7 mouse cellular contexts compared by ENCODE assay signal in genomic region chr11:78094137-78094503, GRCm38 (mm10). TPM values are rescaled to one million over a fixed set of nuclear protein-coding genes. Genes with fewer than 3 reads are reported as not detected.
DNase-seq lines count a peak whose midpoint lies in the region; ATAC-seq and TF ChIP-seq lines count a peak whose summit lies in the region.

No protein-coding gene starts in this region.

- H3K27me3 ChIP-seq in lung, embryonic 15.5 days: no peaks in the 10 kb centered on the region
- no peaks in the 10 kb centered on the region for H3K27me3 ChIP-seq in limb, embryonic 11.5 days (ENCODE audit: control insufficient read depth, insufficient read depth, low read length)
- no peaks in the 10 kb centered on the region for H3K27me3 ChIP-seq in small intestine, adult 2 months (ENCODE audit: control insufficient read depth, insufficient read depth, low read length)

- TF ChIP-seq POLR2A in small intestine, adult 2 months (IDR thresholded peaks at IDR 0.05; ENCODE audit: low read depth, low read length): no peak

- TF ChIP-seq CTCF in small intestine, adult 2 months (IDR thresholded peaks at IDR 0.05; ENCODE audit: extremely low read depth, insufficient read length, insufficient replicate concordance, low read depth, low read length): no peak

- DNase-seq in lung, postnatal 10 days: no peak
- no peak for DNase-seq in limb, embryonic 11.5 days (ENCODE audit: low spot score)
- no peak for DNase-seq in layer of hippocampus, postnatal 25 days (ENCODE audit: extremely low spot score in 1 of 2, low spot score in 1 of 2)
- no peak for DNase-seq in left cerebral cortex, adult 18-20 months (ENCODE audit: low spot score in 2 of 2)

- peak overlapping the region; percentile 46 for H3K27ac ChIP-seq in lung, embryonic 15.5 days
- no peak overlapping the region for H3K27ac ChIP-seq in limb, embryonic 11.5 days (replicated peaks; ENCODE audit: low read depth, low read length)
- no peak overlapping the region for H3K27ac ChIP-seq in small intestine, adult 2 months (ENCODE audit: insufficient read depth, low read depth, low read length)

- H3K4me1 ChIP-seq in lung, embryonic 15.5 days: peaks cover 21% of the 10 kb centered on the region
- peaks cover 5% of the 10 kb centered on the region for H3K4me1 ChIP-seq in limb, embryonic 11.5 days (ENCODE audit: control insufficient read depth, insufficient read depth, low read length)
- H3K4me1 ChIP-seq in small intestine, adult 2 months (ENCODE audit: control insufficient read depth, insufficient read depth, insufficient read length, low read length): peaks cover 3% of the 10 kb centered on the region; the same call in 1 of the 2 replicates

- H3K4me3 ChIP-seq in lung, embryonic 15.5 days: peak overlapping the region; percentile 66
- H3K4me3 ChIP-seq in limb, embryonic 11.5 days (ENCODE audit: low read depth, low read length): peak overlapping the region; percentile 89
- H3K4me3 ChIP-seq in small intestine, adult 2 months (ENCODE audit: low read depth, low read length): peak overlapping the region; percentile 89

- WGBS in lung, embryonic 15.5 days: 47% methylated on average over 11 of the region's 11 CpGs
- WGBS in limb, embryonic 11.5 days: 53% methylated on average over 11 of the region's 11 CpGs
- whole genome bisulfite sequencing in small intestine, adult 2 months: 26% methylated on average over 11 of the region's 11 CpGs

- H3K36me3 ChIP-seq in lung, embryonic 15.5 days: no peaks in the 10 kb centered on the region
- no peaks in the 10 kb centered on the region for H3K36me3 ChIP-seq in limb, embryonic 11.5 days (ENCODE audit: control insufficient read depth, insufficient read depth, low read length)
- no peaks in the 10 kb centered on the region for H3K36me3 ChIP-seq in small intestine, adult 2 months (ENCODE audit: control insufficient read depth, insufficient read depth, low read length)

- H3K9me3 ChIP-seq in lung, embryonic 15.5 days: no peaks in the 10 kb centered on the region
- no peaks in the 10 kb centered on the region for H3K9me3 ChIP-seq in limb, embryonic 11.5 days (ENCODE audit: control insufficient read depth, low read length)

- H3K9ac ChIP-seq in lung, embryonic 15.5 days: peak overlapping the region; percentile 68
- H3K9ac ChIP-seq in limb, embryonic 11.5 days (ENCODE audit: low read length): peak overlapping the region; percentile 74

- no peak for ATAC-seq in lung, embryonic 15.5 days (ENCODE audit: borderline replicate concordance, extremely low read depth, low FRiP score, low TSS enrichment)
- ATAC-seq in erythroblast, adult 5-6 weeks (replicated peaks; ENCODE audit: low FRiP score, poor library complexity, severe bottlenecking): peak; percentile 11; the same call in 1 of the 2 replicates
- ATAC-seq in limb, embryonic 11.5 days (ENCODE audit: insufficient number of reproducible peaks, low FRiP score, low TSS enrichment, low read depth): no peak

- H3K4me2 ChIP-seq in lung, embryonic 15.5 days: peak overlapping the region; percentile 74
- peak overlapping the region; percentile 59; the same call in 1 of the 2 replicates for H3K4me2 ChIP-seq in limb, embryonic 11.5 days (ENCODE audit: low read depth, severe bottlenecking)

RNA-seq across cellular contexts. Expression of gene Fam222b, which starts 0.3 kb away (rescaled TPM):
- 12.4 and 13.9 TPM in 2 replicates for polyA plus RNA-seq in lung, embryonic 15.5 days (2015; fragmentation: Nextera tagmentation; extraction: Ambion mirVana)
- 10.2 and 14.8 TPM in 2 replicates for total RNA-seq in erythroblast, adult 5-6 weeks (2015; ENCODE audit: low replicate concordance)
- 1.4 and 3.7 TPM in 2 replicates for total RNA-seq in erythroblast, adult 5-6 weeks (2017; ENCODE audit: low replicate concordance)
- 21.8 and 24.6 TPM in 2 replicates for polyA plus RNA-seq in limb, embryonic 11.5 days (2014; fragmentation: Nextera tagmentation; extraction: Ambion mirVana)
- 13.1 and 29.2 TPM in 2 replicates for polyA plus RNA-seq in small intestine, adult 2 months (2012; rRNA removed)
- 10 to 100 TPM; 27.6 to 33.4 TPM for total RNA-seq in layer of hippocampus, postnatal 25 days (2021)
- 10 to 100 TPM; 29.5 to 30.0 TPM for total RNA-seq in left cerebral cortex, adult 18-20 months (2021)

RNA-seq across cellular contexts. Expression of gene Eral1, which starts 13.9 kb away (rescaled TPM):
- polyA plus RNA-seq in lung, embryonic 15.5 days (2015; fragmentation: Nextera tagmentation; extraction: Ambion mirVana): 34.3 and 36.4 TPM in 2 replicates
- 3.7 and 7.7 TPM in 2 replicates for total RNA-seq in erythroblast, adult 5-6 weeks (2015; ENCODE audit: low replicate concordance)
- total RNA-seq in erythroblast, adult 5-6 weeks (2017; ENCODE audit: low replicate concordance): 3.9 and 7.0 TPM in 2 replicates
- 44.3 and 44.4 TPM in 2 replicates for polyA plus RNA-seq in limb, embryonic 11.5 days (2014; fragmentation: Nextera tagmentation; extraction: Ambion mirVana)
- 12.2 and 17.3 TPM in 2 replicates for polyA plus RNA-seq in small intestine, adult 2 months (2012; rRNA removed)
- 10 to 100 TPM; 18.6 to 21.1 TPM for total RNA-seq in layer of hippocampus, postnatal 25 days (2021)
- 10 to 100 TPM; 18.4 to 19.0 TPM for total RNA-seq in left cerebral cortex, adult 18-20 months (2021)

RNA-seq across cellular contexts. Expression of gene Flot2, which starts 56.4 kb away (rescaled TPM):
- polyA plus RNA-seq in lung, embryonic 15.5 days (2015; fragmentation: Nextera tagmentation; extraction: Ambion mirVana): 65.9 and 67.2 TPM in 2 replicates
- total RNA-seq in erythroblast, adult 5-6 weeks (2015; ENCODE audit: low replicate concordance): 14.2 and 31.5 TPM in 2 replicates
- 22.5 and 24.7 TPM in 2 replicates for total RNA-seq in erythroblast, adult 5-6 weeks (2017; ENCODE audit: low replicate concordance)
- 48.7 and 49.5 TPM in 2 replicates for polyA plus RNA-seq in limb, embryonic 11.5 days (2014; fragmentation: Nextera tagmentation; extraction: Ambion mirVana)
- polyA plus RNA-seq in small intestine, adult 2 months (2012; rRNA removed): 16.2 and 19.7 TPM in 2 replicates
- 10 to 100 TPM; 74.4 to 81.6 TPM for total RNA-seq in layer of hippocampus, postnatal 25 days (2021)
- total RNA-seq in left cerebral cortex, adult 18-20 months (2021): 10 to 100 TPM; 93.0 to 93.2 TPM
